1 mouse cellular context compared by ENCODE assay signal in genomic region chr14:24486773-24487227, GRCm38 (mm10).
TF ChIP-seq lines count a peak whose summit lies in the region.

Polr3a (minus strand) TSS chr14:24487058.
Rps24 (plus strand) TSS chr14:24487125.

TF ChIP-seq in CH12.LX, 34 proteins besides CTCF, POLR2A, EP300 and RAD21:
- TF ChIP-seq HCFC1 (IDR thresholded peaks at IDR 0.05; ENCODE audit: low read depth, low read length) = peak; percentile 94
- TF ChIP-seq PAX5 (IDR thresholded peaks at IDR 0.05; ENCODE audit: low read length) = no peak
- no peak for TF ChIP-seq CHD2 (IDR thresholded peaks at IDR 0.05; ENCODE audit: low read length)
- peak; percentile 95 for TF ChIP-seq ELF1 (IDR thresholded peaks at IDR 0.05; ENCODE audit: low read depth, low read length)
- TF ChIP-seq ZNF384 (IDR thresholded peaks at IDR 0.05; ENCODE audit: low read depth, low read length) = no peak
- TF ChIP-seq E2F4 (IDR thresholded peaks at IDR 0.05; ENCODE audit: insufficient replicate concordance, low read depth, low read length) = no peak
- peak; percentile 51; the same call in 1 of the 2 replicates for TF ChIP-seq TBP (conservative IDR thresholded peaks at IDR 0.05; ENCODE audit: low read depth, low read length)
- TF ChIP-seq TCF12 (IDR thresholded peaks at IDR 0.05; ENCODE audit: low read depth, low read length) = peak; percentile 88
- 0 out of 2 replicates have a peak, but pooled peaks have one; percentile 21 for TF ChIP-seq MYC (IDR thresholded peaks at IDR 0.05; ENCODE audit: low read depth, low read length)
- peak; percentile 59; the same call in 1 of the 2 replicates for TF ChIP-seq IRF4 (IDR thresholded peaks at IDR 0.05; ENCODE audit: low read depth, low read length)
- no peak for TF ChIP-seq MAFK (IDR thresholded peaks at IDR 0.05; ENCODE audit: insufficient replicate concordance, low read length)
- TF ChIP-seq ZMIZ1 (IDR thresholded peaks at IDR 0.05; ENCODE audit: low read depth, low read length) = no peak
- TF ChIP-seq GABPA (IDR thresholded peaks at IDR 0.05; ENCODE audit: insufficient replicate concordance, low read depth, low read length) = peak; percentile 92
- no peak for TF ChIP-seq JUN (IDR thresholded peaks at IDR 0.05; ENCODE audit: insufficient read depth, low read depth, low read length)
- no peak for TF ChIP-seq UBTF (IDR thresholded peaks at IDR 0.05; ENCODE audit: low read depth, low read length)
- peak; percentile 90; the same call in 1 of the 2 replicates for TF ChIP-seq KAT2A (IDR thresholded peaks at IDR 0.05; ENCODE audit: insufficient replicate concordance, low read length)
- TF ChIP-seq NRF1 (IDR thresholded peaks at IDR 0.05; ENCODE audit: low read depth, low read length) = peak; percentile 24; the same call in 1 of the 2 replicates
- peak; percentile 88 for TF ChIP-seq MXI1 (IDR thresholded peaks at IDR 0.05; ENCODE audit: low read depth, low read length)
- peak; percentile 70 for TF ChIP-seq MAX (IDR thresholded peaks at IDR 0.05; ENCODE audit: low read length)
- TF ChIP-seq ZC3H11A (IDR thresholded peaks at IDR 0.05; ENCODE audit: low read depth, low read length) = no peak
- TF ChIP-seq MAZ (IDR thresholded peaks at IDR 0.05; ENCODE audit: low read depth, low read length) = no peak
- TF ChIP-seq USF2 (conservative IDR thresholded peaks at IDR 0.05; ENCODE audit: low read depth, low read length) = no peak
- TF ChIP-seq ETS1 (conservative IDR thresholded peaks at IDR 0.05; ENCODE audit: low read depth, low read length) = no peak; the same call in 1 of the 2 replicates
- TF ChIP-seq USF1 (IDR thresholded peaks at IDR 0.05; ENCODE audit: low read depth, low read length) = peak; percentile 56; the same call in 1 of the 2 replicates
- peak; percentile 67; the same call in 1 of the 2 replicates for TF ChIP-seq MEF2A (IDR thresholded peaks at IDR 0.05; ENCODE audit: borderline replicate concordance, low read depth, low read length)
- TF ChIP-seq CHD1 (IDR thresholded peaks at IDR 0.05; ENCODE audit: low read depth, low read length) = no peak
- TF ChIP-seq NELFE (IDR thresholded peaks at IDR 0.05; ENCODE audit: low read depth, low read length) = peak; percentile 80
- TF ChIP-seq JUND (conservative IDR thresholded peaks at IDR 0.05; ENCODE audit: low read depth, low read length) = no peak
- TF ChIP-seq ZKSCAN1 (IDR thresholded peaks at IDR 0.05; ENCODE audit: borderline replicate concordance, low read depth, low read length) = no peak
- TF ChIP-seq SMC3 (IDR thresholded peaks at IDR 0.05; ENCODE audit: low read depth, low read length) = no peak
- no peak for TF ChIP-seq POLR2AphosphoS2 (IDR thresholded peaks at IDR 0.05; ENCODE audit: low read depth, low read length)
- TF ChIP-seq BHLHE40 (IDR thresholded peaks at IDR 0.05; ENCODE audit: low read depth, low read length) = peak; percentile 100
- peak; percentile 95 for TF ChIP-seq SIN3A (IDR thresholded peaks at IDR 0.05; ENCODE audit: low read length)
- TF ChIP-seq RCOR1 (conservative IDR thresholded peaks at IDR 0.05; ENCODE audit: low read depth, low read length) = no peak; the same call in 1 of the 2 replicates
